Mouse (Mus musculus): ENCODE measurements at regions not wholly inside any gene's neighbourhood (a gene's known extent, or its start where the extent isn't known, plus 50 kb on each side); places are given as distances from the start of the nearest gene placed in this dataset.

DNA sequence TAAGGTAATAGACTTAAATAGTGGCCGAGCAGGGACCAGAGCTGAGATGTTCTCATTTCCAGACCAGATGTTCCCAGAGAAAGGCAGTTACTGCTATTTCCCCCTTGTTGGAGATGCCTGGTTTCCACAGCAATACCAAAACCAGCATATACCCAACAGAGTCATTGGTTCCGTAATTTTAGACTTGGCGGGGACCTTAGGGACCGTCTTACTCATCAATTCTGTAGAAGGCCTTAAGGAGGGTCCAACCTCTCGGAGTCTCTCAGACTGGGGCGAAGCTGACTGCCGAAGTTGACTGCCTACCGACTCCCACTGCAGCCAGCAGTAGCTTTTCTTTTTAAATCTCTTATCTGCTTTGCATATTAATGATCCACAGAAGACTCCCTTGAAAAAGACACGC, 95.1 kb upstream of the Foxn2 start:
- H3K4me1 ChIP-seq (ENCODE audit: control insufficient read depth, insufficient read depth, low read length): no peaks in the 10 kb centered on the region; the same call in none of the 2 replicates
- TF ChIP-seq POLR2A (IDR thresholded peaks at IDR 0.05; ENCODE audit: borderline replicate concordance, control insufficient read depth, low read depth, low read length) (no peak), CTCF (IDR thresholded peaks at IDR 0.05; ENCODE audit: control insufficient read depth, insufficient read depth, low read length) (no peak)
- no peak overlapping the region for H3K4me3 ChIP-seq (replicated peaks; ENCODE audit: control insufficient read depth, low read depth, low read length)
- 89% methylated on average over 9 of the region's 9 CpGs for WGBS
- no peak overlapping the region for H3K27ac ChIP-seq (ENCODE audit: control insufficient read depth, insufficient read depth, low read depth, low read length, poor library complexity)

DNA sequence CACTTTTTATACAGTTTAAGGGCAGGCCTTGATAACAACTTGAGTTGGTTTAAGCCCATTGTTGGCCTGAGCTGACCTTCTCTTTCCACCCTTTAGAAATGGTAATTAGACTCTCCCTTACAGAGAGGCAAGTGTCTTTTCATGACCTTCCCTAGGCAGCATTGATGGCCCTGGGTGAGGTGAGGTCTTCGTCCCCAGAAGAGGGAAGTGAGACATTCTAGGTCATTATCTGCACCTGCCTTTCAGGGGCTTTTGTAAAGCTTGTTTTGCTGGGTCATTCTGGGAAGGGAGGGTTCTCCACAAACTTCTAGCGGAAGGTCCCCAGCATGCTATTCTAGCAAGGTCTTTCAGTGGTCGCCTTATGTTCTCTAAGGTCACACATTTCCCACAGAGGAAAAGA, 93.6 kb upstream of the Foxn2 start:
- Histone ChIP-seq H3K27ac (ENCODE audit: control insufficient read depth, insufficient read depth, low read depth, low read length, poor library complexity) (no peak overlapping the region), H3K4me1 (ENCODE audit: control insufficient read depth, insufficient read depth, low read length) (no peaks in the 10 kb centered on the region)
- WGBS: 40% methylated on average over 3 of the region's 3 CpGs

DNA sequence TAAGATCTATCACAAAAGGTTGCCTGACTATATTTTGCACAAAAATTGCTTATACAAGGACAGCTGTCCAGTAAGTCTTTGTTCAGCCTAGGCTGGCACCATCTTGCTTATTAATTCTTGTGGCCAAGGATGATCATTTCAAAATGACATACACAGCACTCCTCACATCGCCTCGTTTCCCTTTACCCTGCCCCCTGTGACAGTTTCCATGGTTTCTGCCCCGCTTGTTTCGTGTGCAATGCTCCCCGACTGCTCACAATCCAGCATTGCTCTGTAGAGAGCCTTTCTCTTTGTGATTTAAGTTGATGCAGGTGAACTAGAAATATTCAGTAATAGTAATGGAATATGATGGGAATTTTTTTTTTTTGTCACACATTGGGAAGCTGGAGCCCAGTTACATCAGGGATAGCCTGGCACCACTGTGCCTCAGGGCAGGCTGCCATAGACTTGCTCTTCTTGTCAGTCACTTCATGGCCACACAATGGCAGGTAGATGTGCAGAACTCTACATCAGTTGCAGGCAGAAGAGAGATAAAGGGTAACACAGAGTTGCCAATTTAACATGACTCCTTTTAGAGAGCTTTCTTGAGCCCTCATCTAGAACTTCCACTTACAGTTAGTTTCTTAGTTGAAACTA, 90.6 kb upstream of the Foxn2 start:
- no peak for TF ChIP-seq CTCF (IDR thresholded peaks at IDR 0.05; ENCODE audit: control insufficient read depth, insufficient read depth, low read length)
- no peak for TF ChIP-seq POLR2A (IDR thresholded peaks at IDR 0.05; ENCODE audit: borderline replicate concordance, control insufficient read depth, low read depth, low read length)
- Histone ChIP-seq H3K4me3 (replicated peaks; ENCODE audit: control insufficient read depth, low read depth, low read length) (no peak overlapping the region), H3K27ac (ENCODE audit: control insufficient read depth, insufficient read depth, low read depth, low read length, poor library complexity) (no peak overlapping the region), H3K4me1 (ENCODE audit: control insufficient read depth, insufficient read depth, low read length) (no peaks in the 10 kb centered on the region)
- WGBS: 82% methylated on average over 5 of the region's 5 CpGs

More for the DNA sequence above, 93.6 kb upstream of the Foxn2 start:
- TF ChIP-seq POLR2A (IDR thresholded peaks at IDR 0.05; ENCODE audit: borderline replicate concordance, control insufficient read depth, low read depth, low read length) (no peak), CTCF (IDR thresholded peaks at IDR 0.05; ENCODE audit: control insufficient read depth, insufficient read depth, low read length) (no peak)
- no peak overlapping the region for H3K4me3 ChIP-seq (replicated peaks; ENCODE audit: control insufficient read depth, low read depth, low read length)

DNA sequence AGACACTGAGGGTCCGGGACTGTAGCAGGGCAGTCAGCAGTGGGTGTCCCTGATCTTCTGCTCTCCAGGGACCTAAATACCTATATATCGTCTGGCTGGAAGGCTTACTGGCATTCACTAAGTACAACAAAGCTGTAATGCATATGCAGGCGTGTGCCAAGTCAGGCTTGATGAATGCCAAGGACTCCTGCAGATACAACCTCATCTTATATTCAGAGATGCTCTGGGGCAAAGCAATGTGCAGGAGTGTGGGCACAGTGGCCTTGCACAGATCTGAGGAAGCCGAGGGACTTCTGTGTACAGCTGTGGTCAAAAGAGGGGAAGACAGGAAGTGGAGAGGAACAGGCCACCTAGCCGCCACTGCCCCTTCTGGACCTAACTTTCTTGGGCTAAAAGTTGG, 89.5 kb upstream of the Foxn2 start:
- no peak overlapping the region for H3K27ac ChIP-seq (ENCODE audit: control insufficient read depth, insufficient read depth, low read depth, low read length, poor library complexity)
- WGBS: 56% methylated on average over 5 of the region's 5 CpGs
- no peak overlapping the region for H3K4me3 ChIP-seq (replicated peaks; ENCODE audit: control insufficient read depth, low read depth, low read length)
- no peaks in the 10 kb centered on the region for H3K4me1 ChIP-seq (ENCODE audit: control insufficient read depth, insufficient read depth, low read length)
- TF ChIP-seq CTCF (IDR thresholded peaks at IDR 0.05; ENCODE audit: control insufficient read depth, insufficient read depth, low read length): no peak
- no peak for TF ChIP-seq POLR2A (IDR thresholded peaks at IDR 0.05; ENCODE audit: borderline replicate concordance, control insufficient read depth, low read depth, low read length)

DNA sequence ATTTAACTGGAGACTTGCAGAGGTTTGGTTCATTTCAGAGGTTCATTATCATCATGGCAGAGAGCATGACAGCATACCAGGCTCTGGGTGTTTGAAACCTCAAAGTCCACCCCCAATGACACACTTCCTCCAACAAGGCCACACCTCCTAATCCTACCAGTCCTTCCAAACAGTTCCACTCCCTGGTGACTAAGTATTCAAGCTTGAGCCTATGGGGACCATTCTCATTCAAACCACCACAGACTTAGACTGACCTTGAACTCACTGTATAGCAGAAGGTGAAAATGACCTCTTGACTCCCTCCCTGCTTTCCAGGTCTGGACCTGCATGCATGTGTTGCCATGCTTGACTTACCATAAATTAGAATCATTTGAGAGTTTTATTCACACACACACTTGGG, 87.6 kb upstream of the Foxn2 start:
- H3K27ac ChIP-seq (ENCODE audit: control insufficient read depth, insufficient read depth, low read depth, low read length, poor library complexity): no peak overlapping the region
- H3K4me3 ChIP-seq (replicated peaks; ENCODE audit: control insufficient read depth, low read depth, low read length): no peak overlapping the region
- TF ChIP-seq CTCF (IDR thresholded peaks at IDR 0.05; ENCODE audit: control insufficient read depth, insufficient read depth, low read length) (no peak), POLR2A (IDR thresholded peaks at IDR 0.05; ENCODE audit: borderline replicate concordance, control insufficient read depth, low read depth, low read length) (no peak)
- H3K4me1 ChIP-seq (ENCODE audit: control insufficient read depth, insufficient read depth, low read length): no peaks in the 10 kb centered on the region

DNA sequence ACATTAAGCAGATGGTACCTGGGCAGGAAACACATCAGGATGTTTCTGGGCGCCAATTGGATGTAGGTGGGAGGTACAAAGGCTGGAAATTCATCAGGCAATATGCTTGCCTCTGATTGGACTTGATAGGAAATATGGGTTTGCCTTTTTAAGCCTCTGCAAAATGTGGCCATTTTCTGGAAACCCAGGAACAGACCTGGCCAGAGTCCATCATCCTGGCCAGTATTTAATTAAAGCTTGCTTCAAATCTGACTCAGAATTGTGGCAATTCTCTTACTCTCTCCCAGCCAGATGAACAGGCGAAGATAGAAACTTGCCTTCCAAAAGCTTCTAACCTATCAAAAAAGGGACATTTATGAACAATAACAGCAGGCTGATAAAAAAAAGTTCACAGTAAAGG, 79.3 kb upstream of the Foxn2 start:
- WGBS: 60% methylated on average over 2 of the region's 2 CpGs
- Histone ChIP-seq H3K27ac (ENCODE audit: control insufficient read depth, insufficient read depth, low read depth, low read length, poor library complexity) (no peak overlapping the region), H3K4me1 (ENCODE audit: control insufficient read depth, insufficient read depth, low read length) (no peaks in the 10 kb centered on the region; the same call in 1 of the 2 replicates), H3K4me3 (replicated peaks; ENCODE audit: control insufficient read depth, low read depth, low read length) (no peak overlapping the region)
- TF ChIP-seq POLR2A (IDR thresholded peaks at IDR 0.05; ENCODE audit: borderline replicate concordance, control insufficient read depth, low read depth, low read length) (no peak), CTCF (IDR thresholded peaks at IDR 0.05; ENCODE audit: control insufficient read depth, insufficient read depth, low read length) (no peak)

DNA sequence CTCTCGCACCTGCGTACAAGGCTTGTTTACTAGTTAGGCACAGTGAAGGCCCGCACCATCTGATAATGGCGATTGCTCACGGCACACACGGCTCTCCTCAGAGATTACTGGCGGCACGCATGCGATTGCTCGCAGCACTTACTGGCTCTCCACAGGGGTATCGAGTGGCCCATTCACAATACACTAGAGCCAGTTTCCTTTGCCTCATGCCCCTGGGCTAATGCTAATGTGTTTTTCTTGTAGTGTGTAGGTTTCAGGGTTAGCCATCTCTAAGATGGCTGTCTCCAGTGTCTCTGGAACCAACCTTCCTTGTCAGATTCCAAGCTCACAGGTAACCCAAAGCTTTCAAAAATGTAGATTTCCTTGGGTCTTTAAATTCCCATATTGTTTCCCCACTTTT, 78.1 kb upstream of the Foxn2 start:
- no peak overlapping the region for H3K27ac ChIP-seq (ENCODE audit: control insufficient read depth, insufficient read depth, low read depth, low read length, poor library complexity)
- 94% methylated on average over 11 of the region's 11 CpGs for WGBS
- H3K4me3 ChIP-seq (replicated peaks; ENCODE audit: control insufficient read depth, low read depth, low read length): no peak overlapping the region
- TF ChIP-seq POLR2A (IDR thresholded peaks at IDR 0.05; ENCODE audit: borderline replicate concordance, control insufficient read depth, low read depth, low read length) (no peak), CTCF (IDR thresholded peaks at IDR 0.05; ENCODE audit: control insufficient read depth, insufficient read depth, low read length) (no peak)
- H3K4me1 ChIP-seq (ENCODE audit: control insufficient read depth, insufficient read depth, low read length): no peaks in the 10 kb centered on the region; the same call in 1 of the 2 replicates

DNA sequence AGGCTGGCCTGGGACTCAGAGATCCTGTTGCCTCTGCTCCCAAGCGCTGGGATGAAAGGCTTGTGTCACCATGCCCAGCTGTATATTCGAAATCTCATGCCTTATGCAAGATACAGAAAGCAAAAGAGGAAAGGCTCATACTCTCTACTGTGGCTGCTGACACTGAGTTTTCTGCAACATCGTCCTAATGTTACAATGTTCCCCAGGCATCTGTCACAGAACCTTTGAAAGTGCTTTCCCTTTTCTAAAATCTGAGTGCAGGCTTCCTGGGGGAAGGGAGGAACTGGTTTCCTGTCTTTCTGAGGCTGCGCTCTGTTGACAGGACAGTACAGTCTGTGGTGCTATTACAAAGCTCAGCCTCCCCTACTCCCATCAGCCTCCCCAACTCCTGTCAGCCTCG, 72.6 kb upstream of the Foxn2 start:
- TF ChIP-seq POLR2A (IDR thresholded peaks at IDR 0.05; ENCODE audit: borderline replicate concordance, control insufficient read depth, low read depth, low read length) (no peak), CTCF (IDR thresholded peaks at IDR 0.05; ENCODE audit: control insufficient read depth, insufficient read depth, low read length) (no peak)
- no peaks in the 10 kb centered on the region for H3K4me1 ChIP-seq (ENCODE audit: control insufficient read depth, insufficient read depth, low read length)
- WGBS: 29% methylated on average over 5 of the region's 5 CpGs
- no peak overlapping the region for H3K4me3 ChIP-seq (replicated peaks; ENCODE audit: control insufficient read depth, low read depth, low read length)
- no peak overlapping the region for H3K27ac ChIP-seq (ENCODE audit: control insufficient read depth, insufficient read depth, low read depth, low read length, poor library complexity)

DNA sequence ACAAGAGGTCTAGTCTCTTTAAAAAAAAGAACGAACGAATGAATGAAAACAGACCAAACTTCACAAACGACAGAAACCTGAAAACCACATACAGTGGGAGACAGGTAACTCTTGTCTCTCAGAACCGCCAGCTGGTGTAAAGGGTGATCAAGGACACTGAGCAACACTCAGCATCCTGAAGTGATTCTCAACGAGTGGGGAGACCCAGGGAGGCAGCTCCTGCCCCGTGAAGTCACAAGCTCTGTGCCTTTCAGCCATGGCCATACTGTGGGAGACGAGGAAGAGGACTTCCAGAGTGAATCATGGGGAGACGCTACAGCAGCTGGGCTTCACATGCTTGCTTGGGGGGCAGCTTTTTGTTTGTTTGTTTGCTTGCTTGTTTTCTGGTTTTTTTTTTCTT, 70.5 kb upstream of the Foxn2 start:
- TF ChIP-seq CTCF (IDR thresholded peaks at IDR 0.05; ENCODE audit: control insufficient read depth, insufficient read depth, low read length): no peak
- no peak for TF ChIP-seq POLR2A (IDR thresholded peaks at IDR 0.05; ENCODE audit: borderline replicate concordance, control insufficient read depth, low read depth, low read length)
- H3K4me1 ChIP-seq (ENCODE audit: control insufficient read depth, insufficient read depth, low read length): no peaks in the 10 kb centered on the region
- H3K4me3 ChIP-seq (replicated peaks; ENCODE audit: control insufficient read depth, low read depth, low read length): no peak overlapping the region
- no peak overlapping the region for H3K27ac ChIP-seq (ENCODE audit: control insufficient read depth, insufficient read depth, low read depth, low read length, poor library complexity)
- 73% methylated on average over 8 of the region's 8 CpGs for WGBS

All from bone marrow, adult 2 months (tissue).